Mouse (Mus musculus) left cerebral cortex, adult 9 months (tissue): ENCODE results near the gene Tmem131l.
"Not testable (repeated sequence)": the region's sequence is repeated elsewhere in the genome, so short reads cannot be mapped to it uniquely, and the experiment has no call there.

Experiments used
- DNase-seq, 2 experiments: peaks; one replicate each; pipeline ENCODE4 v3.0.0; 2022; ENCODE audit warnings: low spot score in 2 of 2

Tmem131l gene

GRCm38 (mm10) chr3:83867026-83867425 is 172.9 kb downstream of the Tmem131l start:
- not testable (repeated sequence) for DNase-seq

GRCm38 (mm10) chr3:83865216-83865615 is 174.8 kb downstream of the Tmem131l start:
- DNase-seq: no peak

- no peak for DNase-seq
Observed at GRCm38 (mm10) chr3:83864064-83864548, 175.9 kb downstream of the Tmem131l start.

- DNase-seq: peak; percentile 36 to 66
Observed at GRCm38 (mm10) chr3:83862956-83863355, 177.0 kb downstream of the Tmem131l start.

GRCm38 (mm10) chr3:83859595-83859994 is 180.4 kb downstream of the Tmem131l start:
- DNase-seq: no peak

- no peak for DNase-seq
Observed at GRCm38 (mm10) chr3:83859071-83859470, 180.9 kb downstream of the Tmem131l start.

- DNase-seq: no peak
Observed at GRCm38 (mm10) chr3:83857621-83858020, 182.4 kb downstream of the Tmem131l start.

GRCm38 (mm10) chr3:83855643-83856042 is 184.3 kb downstream of the Tmem131l start:
- DNase-seq: no peak

- DNase-seq: no peak
Observed at GRCm38 (mm10) chr3:83849341-83849740, 190.6 kb downstream of the Tmem131l start.
